Mouse (Mus musculus) heart, embryonic 10.5 days (tissue): ENCODE results near the gene Syngr3. TPM values are rescaled to one million over a fixed set of nuclear protein-coding genes. Genes with fewer than 3 reads are reported as not detected.
A peak's percentile ranks its signal among the peaks of the same experiment; 100 is the strongest.

Source experiments
- DNase-seq: peaks from one replicate; pipeline ENCODE4 v3.0.0-alpha.2; 2017; ENCODE audit warnings: low spot score
- H3K27ac ChIP-seq: fragments of 300-500 bp; sonication (generic); 2 replicates; pipeline ENCODE4 v1.5.1; 2016; ENCODE audit warnings: mild to moderate bottlenecking
- H3K27me3 ChIP-seq: fragments of 300-500 bp; sonication (generic); 2 replicates; pipeline ENCODE4 v1.6.1; 2016; ENCODE audit warnings: mild to moderate bottlenecking; ENCODE audit not compliant: poor library complexity, insufficient read depth, severe bottlenecking
- H3K36me3 ChIP-seq: fragments of 300-500 bp; sonication (generic); 2 replicates; pipeline ENCODE4 v1.6.1; 2016; ENCODE audit warnings: mild to moderate bottlenecking, moderate library complexity
- H3K4me1 ChIP-seq: fragments of 300-500 bp; sonication (generic); 2 replicates; pipeline ENCODE4 v1.6.1; 2016; ENCODE audit warnings: mild to moderate bottlenecking
- H3K4me3 ChIP-seq: fragments of 300-500 bp; sonication (generic); 2 replicates; pipeline ENCODE4 v1.5.1; 2016; ENCODE audit warnings: mild to moderate bottlenecking, moderate library complexity
- H3K9me3 ChIP-seq: fragments of 300-500 bp; sonication (generic); 2 replicates; pipeline ENCODE4 v1.6.1; 2016; ENCODE audit warnings: mild to moderate bottlenecking, moderate library complexity
- WGBS: fragments of 180-500 bp; shearing (Covaris S2); methylation state at CpG from one replicate; pipeline ENCODE4 v1.1.7; 2016; 5-methylcytosine and 5-hydroxymethylcytosine counted together
- polyA plus RNA-seq: library from polyadenylated mRNA; unstranded; fragments of >200 nt; fragmentation: Nextera tagmentation; extraction: Ambion mirVana; gene quantifications from 2 replicates; pipeline ENCODE4 v1.2.1, GENCODE M21; 2016

Gene Syngr3
- polyA plus RNA-seq, 1 experiment from 2014 or later: 1.5 TPM

DNA sequence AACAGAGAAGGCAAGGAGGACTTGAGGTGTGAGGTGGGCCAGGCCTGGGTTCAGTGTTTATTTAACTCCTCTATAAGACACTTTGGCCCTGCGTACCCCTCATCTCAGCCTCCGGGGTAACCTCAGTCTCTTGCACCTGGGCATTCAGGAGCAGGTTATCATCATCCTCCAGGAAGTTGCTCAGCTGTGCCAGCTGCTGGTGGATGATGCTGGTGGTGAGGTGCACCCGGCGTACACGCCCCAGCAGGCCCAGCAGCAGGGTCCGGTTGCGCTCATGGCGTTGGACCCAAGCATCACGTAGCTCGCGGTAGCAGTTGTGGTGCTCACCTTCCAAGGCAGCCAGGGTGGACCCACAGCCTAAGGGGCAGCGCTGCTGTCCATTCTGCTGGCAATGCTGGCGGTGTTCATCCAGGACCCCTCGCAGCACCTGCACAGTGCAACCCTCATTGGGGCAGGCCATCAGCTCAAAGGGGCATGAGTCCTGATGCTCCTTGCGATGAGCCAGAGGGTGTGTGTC lies 26.5 kb upstream of the Syngr3 start:
- Histone ChIP-seq H3K9me3 (no peaks in the 10 kb centered on the region), H3K4me1 (peaks cover 8% of the 10 kb centered on the region), H3K36me3 (peaks cover 34% of the 10 kb centered on the region), H3K4me3 (no peak overlapping the region), H3K27ac (no peak overlapping the region), H3K27me3 (no peaks in the 10 kb centered on the region)
- no peak for DNase-seq
- WGBS: 95% methylated on average over 15 of the region's 15 CpGs

DNA sequence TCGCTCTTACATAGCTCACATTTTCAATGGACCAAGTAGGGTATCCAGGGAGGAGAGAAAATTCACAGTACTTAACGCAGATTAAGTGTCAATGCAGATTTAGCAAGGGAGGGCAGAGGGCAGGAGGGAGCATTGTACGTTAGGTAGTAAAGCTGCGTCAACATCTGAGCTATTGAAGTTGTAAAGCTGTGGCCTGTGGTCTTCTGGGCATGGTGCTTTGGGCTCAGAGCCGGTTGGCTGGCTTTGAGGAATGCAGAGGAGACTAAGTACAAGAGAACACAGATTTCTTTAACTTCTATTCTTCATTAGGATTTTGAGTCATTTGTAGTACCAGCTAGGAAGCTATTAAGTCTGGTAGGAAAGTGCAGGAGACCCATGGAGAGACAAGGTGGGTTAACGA lies 25.8 kb upstream of the Syngr3 start:
- DNase-seq: no peak
- H3K4me3 ChIP-seq: no peak overlapping the region
- WGBS: 81% methylated on average over 6 of the region's 6 CpGs
- H3K36me3 ChIP-seq: peaks cover 29% of the 10 kb centered on the region
- H3K9me3 ChIP-seq: no peaks in the 10 kb centered on the region
- H3K27ac ChIP-seq: no peak overlapping the region
- 0 out of 2 replicates have a peak, but pooled peaks cover 6% of the 10 kb centered on the region for H3K4me1 ChIP-seq
- H3K27me3 ChIP-seq: no peaks in the 10 kb centered on the region

DNA sequence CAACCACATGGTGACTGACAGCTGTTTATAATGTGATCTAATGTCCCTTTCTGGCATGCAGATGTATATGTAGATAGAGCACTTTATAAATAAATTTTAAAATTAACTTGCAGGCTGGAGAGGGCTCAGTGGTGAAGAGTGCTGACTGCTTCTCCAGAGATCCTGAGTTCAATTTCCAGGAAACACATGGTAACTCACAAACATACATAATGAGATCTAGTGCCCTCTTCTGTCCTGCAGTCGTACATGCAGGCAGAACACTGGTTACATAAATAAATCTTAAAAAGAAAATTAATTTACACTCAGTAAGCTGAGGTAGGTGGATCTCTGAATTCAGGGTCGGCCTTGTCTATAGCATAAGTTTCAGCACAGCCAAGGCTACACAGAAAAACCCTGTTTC lies 18.9 kb upstream of the Syngr3 start:
- 35% methylated on average over 2 of the region's 2 CpGs for WGBS
- H3K4me3 ChIP-seq: no peak overlapping the region

DNA sequence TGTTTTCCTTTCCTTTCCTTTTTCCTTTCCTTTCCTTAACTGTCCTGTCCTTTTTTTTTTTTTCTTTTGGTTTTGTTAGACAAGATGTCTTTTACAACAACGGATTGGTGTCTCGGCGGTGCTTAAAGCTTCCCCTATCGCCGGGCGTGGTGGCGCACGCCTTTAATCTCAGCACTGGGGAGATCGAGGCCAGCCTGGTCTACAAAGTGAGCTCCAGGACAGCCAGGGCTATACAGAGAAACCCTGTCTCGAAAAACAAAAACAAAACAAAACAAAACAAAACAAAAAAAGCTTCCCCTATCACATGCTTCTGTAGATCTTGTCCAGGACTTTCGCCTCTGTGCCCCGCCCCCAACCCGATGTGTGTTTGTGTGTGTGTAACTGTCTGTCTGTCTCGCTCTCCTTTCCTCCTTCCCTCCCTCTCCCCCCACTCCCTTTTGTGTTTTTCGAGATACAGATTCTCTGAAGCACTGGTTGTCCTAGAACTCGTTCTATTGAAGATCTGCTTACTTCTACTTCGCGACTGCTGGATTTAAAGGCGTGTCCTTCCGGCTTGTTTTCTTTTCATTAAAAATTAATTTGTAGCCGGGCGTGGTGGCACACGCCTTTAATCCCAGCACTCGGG lies 18.2 kb upstream of the Syngr3 start:
- WGBS: 8% methylated on average over 24 of the region's 24 CpGs
- peaks cover 22% of the 10 kb centered on the region for H3K36me3 ChIP-seq
- peaks cover 13% of the 10 kb centered on the region for H3K4me1 ChIP-seq
- no peaks in the 10 kb centered on the region for H3K27me3 ChIP-seq
- no peaks in the 10 kb centered on the region for H3K9me3 ChIP-seq
- H3K27ac ChIP-seq: peak overlapping the region; percentile 87
- DNase-seq: no peak
- H3K4me3 ChIP-seq: peak overlapping the region; percentile 72

More for the DNA sequence above, 18.9 kb upstream of the Syngr3 start:
- H3K27ac ChIP-seq: no peak overlapping the region
- no peaks in the 10 kb centered on the region for H3K27me3 ChIP-seq
- peaks cover 19% of the 10 kb centered on the region for H3K36me3 ChIP-seq
- no peaks in the 10 kb centered on the region for H3K9me3 ChIP-seq
- H3K4me1 ChIP-seq: peaks cover 13% of the 10 kb centered on the region
- no peak for DNase-seq

DNA sequence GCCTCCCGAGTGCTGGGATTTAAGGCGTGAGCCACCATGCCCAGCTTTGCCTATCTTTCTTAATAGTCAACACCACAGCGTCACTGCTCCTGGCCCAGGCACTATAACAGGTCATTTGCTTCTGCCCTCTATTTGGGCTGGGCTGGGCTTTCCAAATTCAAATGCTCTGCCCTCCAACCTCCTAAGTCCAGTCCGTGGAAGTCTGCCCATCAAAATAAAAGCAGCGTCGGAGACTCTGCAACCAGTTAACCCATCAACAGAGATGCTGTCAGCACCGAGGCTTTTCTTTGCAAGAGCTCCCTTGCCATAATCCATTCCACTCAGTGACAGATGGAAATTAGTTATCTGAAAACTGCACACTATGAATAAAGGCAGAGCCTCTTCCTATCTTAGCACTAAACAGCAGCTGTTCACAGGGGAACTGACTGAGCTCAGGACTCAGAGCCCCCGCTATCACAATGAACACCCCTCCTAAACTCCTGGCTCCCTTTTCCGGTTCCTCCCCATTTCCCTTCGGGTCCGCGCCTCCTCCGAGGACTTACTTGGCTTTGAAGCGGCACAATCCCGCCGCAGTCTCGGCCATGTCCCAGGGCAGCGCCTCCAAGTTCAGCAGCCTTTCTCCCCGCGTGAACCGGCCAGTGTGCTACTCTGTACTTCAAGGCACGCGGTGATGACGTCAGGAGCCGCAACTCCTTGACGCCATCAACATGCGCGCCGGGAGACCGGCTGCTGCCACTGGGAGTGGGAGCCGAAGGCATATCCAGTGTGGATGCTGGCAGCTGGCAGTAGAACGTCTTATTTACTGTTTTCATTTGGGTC lies 17.4 kb upstream of the Syngr3 start, which contains the start of gene Tbl3:
Tbl3 (minus strand) TSS at position 679 of the 819 bp plus-strand sequence.
- H3K9me3 ChIP-seq: no peaks in the 10 kb centered on the region
- DNase-seq: peak; percentile 95
- no peaks in the 10 kb centered on the region for H3K27me3 ChIP-seq
- WGBS: 3% methylated on average over 32 of the region's 32 CpGs
- peaks cover 13% of the 10 kb centered on the region for H3K4me1 ChIP-seq
- peak within 1 kb of the TSS; percentile 72 for H3K4me3 ChIP-seq
- H3K27ac ChIP-seq: peak within 1 kb of the TSS; percentile 87
- H3K36me3 ChIP-seq: peaks cover 29% of the 10 kb centered on the region

DNA sequence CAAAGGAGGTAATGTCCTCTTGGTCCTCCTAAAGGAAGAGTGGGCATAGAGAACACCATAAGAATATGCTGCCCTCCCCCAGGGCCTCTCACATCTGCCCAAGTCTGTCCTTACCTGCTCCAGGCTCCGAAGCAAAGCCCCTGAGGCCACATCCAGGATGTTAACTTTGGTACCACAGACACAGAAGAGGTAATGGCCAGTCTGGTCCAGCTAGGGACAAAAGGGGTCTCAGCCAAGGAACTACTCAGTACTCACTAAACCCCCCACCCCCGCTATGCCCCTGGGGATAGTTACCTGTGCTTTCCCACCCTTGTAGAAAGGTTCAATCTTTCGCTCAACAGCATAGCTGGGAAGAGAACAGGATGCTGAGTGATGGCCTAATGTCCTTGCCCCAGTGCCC lies 16.1 kb upstream of the Syngr3 start:
- no peak overlapping the region for H3K27ac ChIP-seq
- H3K4me3 ChIP-seq: no peak overlapping the region; the same call in 1 of the 2 replicates
- no peak for DNase-seq
- 93% methylated on average over 3 of the region's 3 CpGs for WGBS
- no peaks in the 10 kb centered on the region for H3K9me3 ChIP-seq
- H3K27me3 ChIP-seq: no peaks in the 10 kb centered on the region
- H3K4me1 ChIP-seq: peaks cover 13% of the 10 kb centered on the region
- peaks cover 43% of the 10 kb centered on the region for H3K36me3 ChIP-seq

DNA sequence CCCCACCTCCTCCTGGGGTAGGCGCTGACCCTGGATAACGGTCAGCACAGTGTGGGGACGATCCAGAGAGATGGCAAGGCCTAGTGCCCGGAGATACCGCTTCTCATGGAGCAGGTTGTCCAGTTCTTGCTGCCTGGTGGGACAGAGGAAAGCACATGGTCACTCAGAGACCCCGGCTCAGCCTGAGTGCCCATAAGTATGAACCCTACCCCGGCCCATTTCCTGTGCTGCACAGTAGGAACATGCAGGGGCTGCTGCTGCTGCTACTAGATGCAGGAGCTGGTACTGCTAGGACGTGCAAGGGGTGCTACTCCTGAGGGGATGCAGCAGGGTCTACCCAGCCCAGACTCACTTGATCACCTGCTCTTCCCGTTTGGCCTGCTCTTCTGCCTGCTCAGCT lies 11.5 kb upstream of the Syngr3 start:
- no peak overlapping the region for H3K4me3 ChIP-seq
- no peak for DNase-seq
- no peaks in the 10 kb centered on the region for H3K9me3 ChIP-seq
- peaks cover 16% of the 10 kb centered on the region for H3K4me1 ChIP-seq
- H3K27me3 ChIP-seq: 0 out of 2 replicates have a peak, but pooled peaks cover 7% of the 10 kb centered on the region
- H3K36me3 ChIP-seq: peaks cover 58% of the 10 kb centered on the region
- no peak overlapping the region for H3K27ac ChIP-seq
- 87% methylated on average over 9 of the region's 9 CpGs for WGBS

DNA sequence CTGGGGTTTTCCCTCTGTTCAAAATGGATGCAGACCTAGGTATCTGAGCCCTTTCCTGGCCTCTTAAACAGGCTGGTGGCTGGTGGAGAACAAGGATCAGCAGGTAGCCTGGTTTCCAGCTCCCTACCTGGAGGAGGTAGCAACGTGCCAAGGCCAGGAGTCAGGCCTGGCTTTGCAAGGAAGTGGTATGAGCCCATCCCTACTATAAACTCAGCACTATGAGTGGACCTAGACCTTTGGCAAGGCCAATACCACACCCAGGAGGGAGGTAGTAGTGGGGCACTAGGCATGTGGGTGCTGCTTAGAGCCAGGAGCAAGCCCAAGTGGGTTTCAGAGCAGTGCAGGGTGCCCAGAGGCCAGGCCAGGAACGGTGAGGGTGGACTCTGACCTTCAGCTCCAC lies 9.7 kb upstream of the Syngr3 start:
- Histone ChIP-seq H3K27me3 (0 out of 2 replicates have a peak, but pooled peaks cover 7% of the 10 kb centered on the region), H3K9me3 (no peaks in the 10 kb centered on the region), H3K36me3 (peaks cover 47% of the 10 kb centered on the region), H3K4me1 (peaks cover 20% of the 10 kb centered on the region), H3K4me3 (no peak overlapping the region), H3K27ac (no peak overlapping the region)
- no peak for DNase-seq
- WGBS: 89% methylated on average over 2 of the region's 2 CpGs

DNA sequence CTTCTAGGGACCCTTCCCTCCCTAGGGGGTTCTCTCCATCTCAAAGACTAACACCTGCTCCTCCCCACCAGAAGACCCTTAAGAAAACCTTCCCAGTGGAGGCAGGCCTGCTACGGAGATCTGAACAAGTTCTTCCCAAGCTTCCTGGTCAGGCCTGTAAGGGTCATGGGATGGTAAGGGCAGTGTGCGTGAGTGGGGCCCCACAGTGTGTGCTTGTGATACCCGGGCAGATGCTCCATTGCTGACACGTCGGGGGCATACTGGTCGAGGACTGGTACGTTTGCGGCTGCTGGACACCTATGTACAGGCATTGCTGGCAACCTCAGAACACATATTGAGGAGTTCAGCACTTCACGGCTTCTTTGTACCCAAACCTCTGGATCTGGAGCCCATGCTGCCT lies 9.0 kb upstream of the Syngr3 start:
- H3K27ac ChIP-seq: no peak overlapping the region
- no peak for DNase-seq
- H3K9me3 ChIP-seq: no peaks in the 10 kb centered on the region
- peaks cover 45% of the 10 kb centered on the region for H3K36me3 ChIP-seq
- 70% methylated on average over 9 of the region's 9 CpGs for WGBS
- 0 out of 2 replicates have a peak, but pooled peaks cover 7% of the 10 kb centered on the region for H3K27me3 ChIP-seq
- no peak overlapping the region for H3K4me3 ChIP-seq
- H3K4me1 ChIP-seq: peaks cover 20% of the 10 kb centered on the region

DNA sequence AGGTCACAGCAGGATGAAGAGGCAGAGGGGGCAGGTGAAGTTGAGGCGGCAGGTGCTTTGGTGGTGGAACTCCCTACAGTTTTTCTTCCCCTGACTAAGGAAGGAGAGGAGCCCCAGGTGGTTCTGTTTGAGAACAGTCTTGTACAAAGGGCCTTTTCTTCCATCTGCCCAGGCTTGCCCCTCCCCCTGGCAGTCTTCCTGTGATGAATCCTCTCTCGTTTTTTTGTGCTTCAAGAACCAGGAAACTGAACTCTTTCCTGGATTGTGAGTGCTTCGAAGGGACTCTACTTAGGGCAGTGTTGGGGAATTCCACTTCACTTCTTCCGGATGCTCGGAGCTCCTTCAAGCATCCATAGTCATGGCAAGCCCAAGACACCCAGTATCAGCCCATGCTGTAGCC lies 8.2 kb upstream of the Syngr3 start:
- peaks cover 48% of the 10 kb centered on the region for H3K36me3 ChIP-seq
- WGBS: 26% methylated on average over 5 of the region's 5 CpGs
- no peak overlapping the region for H3K27ac ChIP-seq
- peaks cover 20% of the 10 kb centered on the region for H3K4me1 ChIP-seq
- H3K9me3 ChIP-seq: no peaks in the 10 kb centered on the region
- no peak for DNase-seq
- H3K27me3 ChIP-seq: 0 out of 2 replicates have a peak, but pooled peaks cover 9% of the 10 kb centered on the region
- H3K4me3 ChIP-seq: no peak overlapping the region

DNA sequence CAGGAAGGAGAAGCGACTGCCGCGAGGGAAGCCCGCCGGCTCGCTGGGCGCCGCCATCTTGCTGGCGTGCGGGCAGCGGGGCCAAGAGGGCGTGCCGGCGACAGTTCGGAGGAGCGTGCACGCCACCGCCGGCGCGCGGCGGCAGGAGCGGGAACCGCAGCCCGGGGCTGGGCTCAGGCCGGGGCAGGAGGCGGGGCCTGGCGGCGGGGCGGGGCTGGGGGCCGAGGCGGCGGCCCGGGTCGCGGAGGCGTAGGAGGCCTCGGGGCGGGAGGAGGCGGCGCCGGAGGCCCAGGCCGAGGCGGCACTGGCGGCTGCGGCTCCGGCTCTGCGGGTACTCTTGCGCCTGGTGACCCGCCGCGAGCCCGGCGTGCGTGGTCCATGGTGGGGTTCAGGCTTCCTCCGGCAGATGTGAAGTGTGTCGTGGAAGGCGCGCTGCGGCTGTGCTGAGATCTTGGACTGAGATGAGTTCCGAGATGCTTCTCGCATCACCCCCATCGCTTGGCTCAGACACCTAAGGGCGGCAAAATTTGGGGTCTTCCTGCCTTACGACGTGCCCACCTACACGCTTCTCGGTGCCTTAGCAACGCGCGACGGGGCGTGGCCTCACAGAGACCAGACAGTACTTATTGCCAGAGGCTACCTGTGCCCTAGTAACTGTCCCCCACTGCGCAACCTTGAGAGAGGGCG lies 6.4 kb upstream of the Syngr3 start, which contains the start of the genes Gfer and Noxo1:
Gfer (minus strand) TSS at position 146 of the 687 bp plus-strand sequence.
Noxo1 (plus strand) TSS at position 224 of the 687 bp plus-strand sequence.
- H3K27me3 ChIP-seq: peaks cover 23% of the 10 kb centered on the region; the same call in 1 of the 2 replicates
- H3K4me1 ChIP-seq: peaks cover 20% of the 10 kb centered on the region
- peak within 1 kb of the TSS; percentile 91 for H3K4me3 ChIP-seq
- WGBS: 1% methylated on average over 76 of the region's 76 CpGs
- peak; percentile 91 for DNase-seq
- H3K27ac ChIP-seq: peak within 1 kb of the TSS; percentile 93
- peaks cover 42% of the 10 kb centered on the region for H3K36me3 ChIP-seq
- H3K9me3 ChIP-seq: no peaks in the 10 kb centered on the region

DNA sequence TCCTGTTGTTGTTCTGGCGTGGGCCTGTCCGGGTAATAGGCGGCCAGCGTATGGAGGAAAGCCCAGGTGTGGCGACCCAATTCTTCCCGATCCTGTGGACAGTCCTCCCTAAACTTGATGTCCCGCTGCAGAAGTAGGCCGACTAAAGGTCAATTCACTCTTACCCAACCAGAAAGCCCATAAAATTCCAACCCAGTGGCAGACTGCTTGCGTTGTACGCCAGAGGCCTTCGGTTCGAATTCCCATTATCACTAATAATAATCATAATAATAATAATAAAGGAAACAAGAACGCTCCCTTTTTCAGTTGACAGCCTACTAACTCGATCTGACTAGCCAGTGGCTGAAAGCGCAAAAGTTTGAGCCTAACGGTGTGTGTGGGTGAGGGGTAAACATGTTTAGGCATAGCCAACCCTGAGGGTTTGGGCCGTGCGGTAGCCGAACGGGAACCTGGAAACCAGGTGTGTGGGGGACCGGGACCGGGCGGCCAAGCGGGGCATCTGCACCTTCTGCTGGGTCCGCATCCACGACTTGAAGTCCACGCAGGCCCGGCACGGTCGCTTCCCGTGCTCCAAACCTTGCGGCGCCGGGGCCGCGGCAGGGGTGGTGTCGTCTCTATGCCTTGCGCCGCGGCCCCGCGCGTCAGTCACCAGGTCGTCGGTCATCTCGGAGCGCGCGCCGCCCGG lies 5.7 kb upstream of the Syngr3 start:
- WGBS: 7% methylated on average over 44 of the region's 51 CpGs
- H3K4me1 ChIP-seq: peaks cover 20% of the 10 kb centered on the region
- peak overlapping the region; percentile 91 for H3K4me3 ChIP-seq
- H3K36me3 ChIP-seq: peaks cover 35% of the 10 kb centered on the region
- H3K9me3 ChIP-seq: no peaks in the 10 kb centered on the region
- no peak for DNase-seq
- H3K27me3 ChIP-seq: peaks cover 29% of the 10 kb centered on the region
- peak overlapping the region; percentile 93 for H3K27ac ChIP-seq
